Mouse (Mus musculus) megakaryocyte progenitor cell, adult 5-6 weeks (primary cell): ENCODE results near the gene Tigd3. TPM values are rescaled to one million over a fixed set of nuclear protein-coding genes. Genes with fewer than 3 reads are reported as not detected.
A peak's percentile ranks its signal among the peaks of the same experiment; 100 is the strongest.
"Not testable (repeated sequence)": the region's sequence is repeated elsewhere in the genome, so short reads cannot be mapped to it uniquely, and the experiment has no call there.

Source experiments
- ATAC-seq: replicated peaks from 2 replicates; pipeline ENCODE4 v1.8.0; 2016; ENCODE audit warnings: mild to moderate bottlenecking, moderate TSS enrichment, inconsistent platforms; ENCODE audit not compliant: poor library complexity
- total RNA-seq, 2 experiments: library from RNA; stranded (forward) in 1 of 2; stranded (reverse) in 1 of 2; fragments of 157-497, 149-512 nt in 1 of 2; fragments of 200-1000 nt in 1 of 2; gene quantifications; 2 replicates each; pipeline versions ENCODE4 v1.2.3 to v1.2.4; 2015 to 2017

Gene Tigd3
- total RNA-seq, 2 experiments from 2014 or later: 0.81 to 1.5 TPM

DNA sequence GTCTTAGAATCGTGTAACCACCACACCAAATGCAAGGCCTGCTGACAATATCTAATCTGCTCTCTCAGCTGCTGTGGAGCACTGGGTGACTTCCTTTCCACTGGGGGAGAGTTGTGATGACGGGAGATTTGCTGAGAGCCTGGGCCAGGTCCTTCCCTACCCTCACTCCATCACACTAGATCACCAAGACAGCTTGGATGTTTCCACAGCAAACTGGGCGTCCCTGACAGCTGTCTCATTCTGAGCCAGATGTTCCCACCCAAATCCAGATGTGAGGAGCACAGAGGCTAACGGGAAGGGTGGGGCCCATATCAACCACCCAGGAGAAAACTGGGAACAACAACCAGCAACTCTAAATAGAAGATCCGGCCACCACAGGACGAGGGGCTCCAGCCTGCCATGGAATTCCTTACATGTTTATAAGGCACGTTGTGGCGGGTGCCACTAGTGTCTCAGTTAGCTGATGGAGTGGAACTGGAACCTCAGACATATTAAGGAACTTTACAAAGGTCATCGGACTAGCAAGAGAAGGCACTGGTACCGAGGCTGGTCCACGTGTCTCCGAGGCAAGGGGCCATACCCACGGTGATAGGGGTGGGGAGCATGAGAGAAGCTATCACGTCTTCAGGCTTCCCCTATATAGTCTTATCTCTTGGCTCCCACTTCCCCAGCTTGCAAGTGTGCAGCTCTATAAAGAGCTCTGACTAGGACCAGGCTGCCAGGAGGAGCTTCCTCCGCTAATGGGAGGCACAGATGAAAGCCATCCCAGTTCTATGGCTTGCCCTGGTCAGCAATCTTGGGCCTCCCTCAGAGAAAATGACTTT is 28.4 kb upstream of the Tigd3 start:
- ATAC-seq: peak; percentile 60

DNA sequence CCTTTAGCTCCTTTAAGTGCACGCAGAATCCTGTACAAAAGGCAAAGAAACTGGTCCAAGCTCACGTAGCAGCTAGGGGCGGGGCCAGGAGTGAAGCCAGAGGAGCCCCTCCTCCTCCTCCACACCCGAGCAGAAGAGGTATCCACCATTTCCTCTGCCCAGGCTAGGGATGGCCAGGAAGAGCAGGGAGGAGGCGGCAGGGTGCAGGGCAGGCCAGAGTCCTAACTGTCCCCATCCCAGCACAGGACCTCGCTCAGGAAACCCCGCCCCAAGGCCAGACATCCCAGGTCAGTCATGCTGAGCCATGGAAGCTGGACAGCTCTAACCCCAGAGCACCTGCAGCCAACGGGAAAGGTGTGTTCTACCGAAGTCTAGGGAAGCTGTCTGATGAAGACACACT is 27.8 kb upstream of the Tigd3 start:
- no peak for ATAC-seq

DNA sequence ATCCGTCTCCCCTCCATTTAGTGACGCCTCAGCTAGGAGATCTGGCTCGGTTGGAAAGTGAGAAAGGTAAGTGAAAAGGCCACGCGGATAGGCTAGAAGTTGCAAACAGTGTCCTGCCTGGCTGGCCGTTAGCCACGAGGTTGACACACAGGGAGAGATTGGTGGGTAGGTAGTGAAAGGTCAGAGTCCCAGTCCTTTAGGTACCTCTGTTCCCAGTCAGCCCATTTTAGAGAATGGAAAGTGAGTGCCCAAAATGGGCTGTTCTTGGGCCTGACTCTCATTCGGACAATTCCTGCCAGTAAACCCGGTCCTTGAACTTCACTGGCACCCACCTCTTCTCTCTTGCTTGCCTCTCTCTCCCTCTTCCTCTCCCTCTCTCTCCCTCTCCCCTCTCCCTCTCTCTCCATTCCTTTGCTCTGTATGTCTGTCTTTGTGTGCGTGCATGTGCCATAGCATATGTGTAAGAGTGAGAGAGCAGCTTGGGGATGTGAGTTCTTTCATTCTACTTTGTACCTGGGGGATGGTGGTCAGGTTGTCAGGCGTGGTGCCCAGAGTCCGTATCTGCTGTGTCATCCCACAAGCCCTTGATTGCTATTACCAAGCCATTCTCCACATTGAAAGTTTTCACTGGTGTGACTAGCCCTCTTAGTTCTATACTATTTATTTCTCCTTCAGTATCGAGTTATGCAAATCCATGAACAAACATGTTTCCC is 19.2 kb upstream of the Tigd3 start, which contains the start of gene Dpf2:
Dpf2 (minus strand) TSS at position 4 of the 713 bp plus-strand sequence.
- peak; percentile 32 for ATAC-seq

DNA sequence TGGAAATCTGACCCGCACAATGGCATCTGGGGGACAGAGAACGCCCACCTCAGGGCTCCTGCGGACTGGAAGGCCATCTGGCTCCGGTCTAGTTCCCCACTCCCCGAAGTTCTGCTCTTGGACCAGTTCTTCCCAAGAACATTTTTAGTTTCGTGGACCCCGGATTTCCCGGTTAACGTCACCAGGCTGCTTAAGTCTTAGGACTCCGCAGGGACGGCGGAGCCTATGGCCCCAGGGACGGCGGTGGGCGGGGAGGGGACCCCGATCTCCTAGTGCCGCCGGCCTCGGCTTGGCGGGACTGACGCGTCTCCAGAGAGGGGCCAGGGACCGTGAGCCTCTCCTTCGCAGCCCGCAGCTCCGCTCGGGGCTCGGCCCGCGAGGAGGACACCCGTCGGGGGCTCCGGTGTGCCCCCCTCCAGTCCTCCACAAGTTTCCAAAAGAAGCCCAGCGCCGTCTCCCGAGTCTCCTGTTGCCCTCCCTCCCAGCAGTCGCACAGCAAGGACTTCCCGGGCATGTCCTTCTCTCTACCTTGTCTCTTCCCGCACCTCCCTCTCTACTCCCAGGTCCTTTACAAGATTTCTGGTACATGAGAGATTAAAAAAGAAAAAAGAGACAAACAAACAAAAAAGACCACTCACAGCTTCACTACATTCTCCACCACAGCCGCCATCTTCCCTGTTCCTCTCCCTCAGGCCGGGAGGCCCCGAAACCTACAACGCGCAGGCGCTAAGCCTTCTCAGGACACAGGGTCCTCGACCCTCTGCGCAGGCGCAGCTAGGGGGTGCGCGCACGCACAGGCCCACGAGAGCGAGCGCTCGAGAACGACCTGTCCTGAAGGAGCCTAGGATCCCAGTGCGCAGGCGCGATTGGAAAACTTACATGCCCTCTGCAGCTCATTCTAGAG is 18.4 kb upstream of the Tigd3 start:
- ATAC-seq: peak; percentile 91

DNA sequence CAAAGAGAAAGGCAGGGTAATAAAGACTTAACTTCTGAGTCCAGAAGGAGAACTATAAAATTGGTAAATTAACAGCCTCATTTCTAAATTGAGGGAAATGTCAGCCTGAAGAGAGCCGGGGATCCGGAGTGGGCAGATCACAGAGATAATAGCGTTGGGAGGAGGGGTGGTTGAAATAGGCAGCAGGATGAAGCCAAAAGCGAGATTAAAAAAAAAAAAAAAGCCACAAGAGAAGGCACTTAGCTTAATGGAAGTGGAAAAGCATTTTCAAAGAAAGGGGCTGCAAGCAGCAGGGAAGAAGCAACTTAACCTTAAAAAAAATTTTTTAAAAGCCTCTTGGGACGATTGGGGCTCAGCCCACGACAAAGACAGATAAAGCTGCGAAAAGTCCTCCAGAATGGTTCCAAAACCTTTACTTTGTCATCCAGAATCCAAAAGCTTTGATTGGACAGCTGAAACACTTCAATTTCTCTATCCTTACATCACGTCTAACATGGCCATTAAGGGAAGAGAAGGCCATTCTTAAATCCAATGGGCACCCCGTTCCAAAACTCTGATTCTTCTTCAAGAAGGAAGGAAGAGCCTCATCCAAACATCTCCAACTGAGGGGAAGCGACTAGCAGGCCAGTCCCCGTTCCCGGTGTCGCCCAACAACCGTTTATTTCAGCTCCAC is 17.6 kb upstream of the Tigd3 start:
- no peak for ATAC-seq

DNA sequence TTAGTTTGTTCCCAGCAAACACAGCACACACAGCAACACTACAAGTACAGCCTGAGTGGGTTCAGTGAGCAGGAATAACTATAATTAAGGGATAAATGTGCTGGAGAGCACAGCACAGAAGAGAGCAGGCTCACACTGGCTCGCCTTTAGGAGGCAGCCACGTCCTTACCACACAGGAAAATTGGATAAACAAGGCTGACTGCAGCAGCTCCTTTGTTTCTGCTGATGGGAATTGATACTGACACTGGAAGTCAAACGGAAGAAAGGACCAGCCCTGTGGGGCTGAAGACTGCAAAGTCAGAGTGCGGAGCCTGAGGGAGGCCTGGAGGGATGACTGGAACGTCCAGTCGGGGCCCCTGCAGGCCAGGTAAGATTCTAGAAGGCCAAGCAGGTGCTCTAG is 16.3 kb upstream of the Tigd3 start:
- no peak for ATAC-seq

DNA sequence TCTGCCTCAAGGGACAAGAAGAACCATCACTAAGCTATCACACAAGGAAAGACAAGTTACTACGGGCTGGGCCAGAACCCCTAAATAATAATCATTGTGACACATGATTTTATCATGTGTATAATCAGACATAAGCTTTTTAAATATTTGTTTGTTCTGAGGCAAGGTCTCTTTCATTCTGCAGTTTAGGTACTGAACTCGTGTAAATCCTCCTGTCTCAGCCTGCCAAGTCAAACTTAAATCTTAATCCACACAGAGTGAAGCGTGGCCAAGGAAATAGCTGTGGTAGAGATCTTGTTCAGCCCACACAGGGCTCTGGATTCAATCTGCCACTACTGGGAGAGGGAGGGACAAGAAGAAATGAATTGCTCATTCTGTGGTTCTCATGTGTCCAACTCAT is 13.3 kb upstream of the Tigd3 start:
- no peak for ATAC-seq

DNA sequence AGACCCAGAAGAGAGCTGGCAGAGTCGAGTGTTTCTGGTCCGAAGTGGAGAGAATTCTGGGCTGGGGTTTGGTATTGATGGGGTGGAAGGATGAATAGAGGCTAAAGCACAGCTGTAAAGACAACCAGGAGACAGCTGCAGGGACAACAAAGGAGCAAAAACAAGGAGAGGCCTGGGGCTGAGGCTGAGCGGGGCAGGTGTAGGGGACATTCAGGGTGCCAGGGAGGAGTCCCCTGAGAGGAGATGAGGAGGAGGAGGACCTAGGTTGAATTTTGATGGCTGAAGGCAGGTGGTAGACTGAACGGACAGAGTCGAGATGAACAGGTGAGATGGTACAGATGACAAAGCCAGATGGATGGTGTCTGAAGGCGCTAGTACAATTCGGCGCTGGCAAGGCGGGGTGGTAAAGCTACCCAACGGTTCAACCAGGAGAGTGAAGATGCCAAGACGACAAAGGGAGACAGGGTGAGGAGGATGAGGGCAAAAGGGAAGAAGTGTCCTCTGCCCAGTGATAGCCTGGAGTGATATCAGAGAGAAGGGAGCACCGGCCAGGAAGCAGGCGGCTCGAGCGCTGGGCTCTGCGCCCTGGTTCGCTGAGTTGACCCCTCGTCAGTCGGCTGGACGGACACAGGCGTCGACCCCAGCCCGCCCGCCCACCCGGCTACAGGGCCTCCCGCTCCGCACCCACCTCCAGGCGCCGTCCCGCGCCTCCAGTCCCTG is 507 bp downstream of the Tigd3 start:
- ATAC-seq: no peak

DNA sequence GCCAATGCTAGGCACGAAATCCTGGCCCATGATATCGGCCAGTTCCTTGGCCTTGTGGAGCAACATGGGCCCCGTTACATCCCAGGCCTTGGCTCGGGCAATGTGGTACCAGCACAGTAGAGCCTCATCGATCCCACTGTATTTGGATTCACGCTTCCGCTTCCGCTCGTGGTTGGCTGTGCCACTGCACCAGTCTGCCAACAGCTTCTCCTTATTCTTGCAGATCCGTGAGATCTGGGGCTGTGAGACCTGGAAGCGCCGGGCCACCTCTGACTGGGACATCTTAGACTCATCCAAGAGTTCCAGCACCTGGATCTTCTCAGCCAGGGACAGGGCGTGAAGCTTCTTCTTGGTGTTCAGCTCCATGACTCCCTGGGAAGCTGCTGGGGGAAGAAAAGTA is 1.2 kb downstream of the Tigd3 start:
- ATAC-seq: no peak

DNA sequence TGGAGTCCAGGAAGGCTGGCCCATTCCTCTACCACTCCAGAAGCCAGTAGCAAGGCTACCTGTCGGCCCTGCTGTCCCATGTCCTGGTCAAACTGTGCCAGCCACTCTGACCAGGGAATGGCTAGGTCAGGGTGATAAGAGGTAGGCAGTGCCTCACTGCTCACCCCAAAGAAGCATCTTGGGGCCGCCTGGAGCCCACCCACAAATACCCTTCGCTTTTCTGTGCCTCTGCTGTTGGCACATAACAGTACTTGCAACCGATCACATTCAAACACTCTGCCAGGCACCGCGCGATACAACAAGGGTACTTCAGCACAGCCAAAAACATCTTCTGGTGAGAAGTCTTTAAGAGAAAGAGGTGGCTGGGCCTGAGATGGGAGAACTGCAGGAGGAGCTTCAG is 1.7 kb downstream of the Tigd3 start:
- ATAC-seq: no peak

DNA sequence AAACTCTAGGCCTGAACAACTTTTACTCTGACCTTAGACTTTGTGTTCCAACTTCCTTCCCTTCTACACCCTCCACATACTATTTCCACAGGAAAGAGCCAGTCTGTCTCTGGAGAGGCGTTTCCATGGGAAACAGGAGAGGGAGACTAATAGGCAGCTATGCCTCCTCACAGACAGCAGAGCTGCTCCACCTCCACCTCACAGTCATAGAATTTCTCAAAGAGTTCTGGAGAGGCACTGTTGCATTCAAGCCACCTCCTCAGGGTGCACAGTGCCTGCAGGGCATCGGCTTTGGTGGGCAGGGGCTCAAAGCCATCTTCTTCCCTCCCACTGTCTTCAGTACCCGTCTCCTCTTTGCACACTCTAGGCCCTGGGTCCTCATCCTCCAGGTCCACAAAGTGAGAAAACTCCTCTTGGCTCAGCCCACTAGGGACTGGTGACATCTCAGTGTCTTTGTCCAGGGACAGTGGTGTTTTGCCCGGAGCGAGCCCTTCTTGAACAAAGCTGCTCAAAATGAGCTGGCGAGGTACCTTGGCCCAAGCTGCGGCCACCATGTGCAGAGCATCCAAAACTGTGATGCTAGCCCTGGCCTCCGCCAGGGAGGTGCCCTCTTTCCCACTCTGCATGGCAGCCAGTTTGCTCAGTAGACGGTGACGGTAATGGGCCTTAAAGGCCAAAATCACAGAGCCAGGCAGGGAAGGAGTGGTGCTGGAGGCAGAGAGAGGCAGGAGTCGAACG is 2.3 kb downstream of the Tigd3 start:
- no peak for ATAC-seq

DNA sequence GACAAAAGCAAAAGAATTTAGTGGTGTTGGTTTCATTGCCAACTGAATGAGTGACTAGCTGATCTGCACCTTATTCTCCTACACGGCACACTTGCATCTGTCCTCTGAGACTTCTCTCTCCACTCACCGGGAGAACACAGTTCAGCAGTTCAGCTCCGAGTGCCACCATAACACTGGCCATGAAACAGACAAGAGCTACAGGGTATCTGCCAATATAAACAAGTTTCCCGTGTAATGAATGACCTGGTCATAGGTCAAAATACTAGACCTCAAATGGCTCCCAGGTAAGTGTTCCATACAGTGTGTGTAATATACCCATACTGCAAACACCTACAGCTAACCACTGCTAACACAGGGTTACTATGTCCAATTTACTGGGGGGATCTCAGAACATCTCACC is 4.7 kb downstream of the Tigd3 start:
- no peak for ATAC-seq

DNA sequence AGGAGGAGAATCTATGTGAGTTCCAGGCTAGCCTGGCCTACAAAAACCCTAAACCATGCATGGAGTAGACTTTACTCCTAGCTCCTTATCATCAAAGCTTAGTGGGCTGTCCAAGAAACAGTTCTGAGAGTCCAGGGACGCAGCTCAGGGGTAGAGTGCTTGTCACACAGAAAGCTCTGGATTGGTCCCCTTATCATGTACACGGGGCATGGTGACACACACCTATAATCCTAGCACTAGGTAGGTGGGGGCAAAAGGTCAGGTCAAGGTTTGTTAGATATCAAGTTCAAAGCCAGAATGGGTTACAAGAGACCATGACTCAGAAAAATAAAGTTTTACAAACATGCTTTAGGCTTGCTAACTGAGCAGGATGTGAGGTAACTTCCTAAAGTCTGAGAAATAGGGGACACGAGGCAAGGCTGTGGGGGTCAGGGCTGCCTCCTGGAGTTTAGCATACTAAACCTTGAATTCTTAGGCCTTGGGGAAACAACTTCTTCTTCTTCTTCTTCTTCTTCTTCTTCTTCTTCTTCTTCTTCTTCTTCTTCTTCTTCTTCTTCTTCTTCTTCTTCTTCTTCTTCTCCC is 6.6 kb downstream of the Tigd3 start:
- no peak for ATAC-seq

DNA sequence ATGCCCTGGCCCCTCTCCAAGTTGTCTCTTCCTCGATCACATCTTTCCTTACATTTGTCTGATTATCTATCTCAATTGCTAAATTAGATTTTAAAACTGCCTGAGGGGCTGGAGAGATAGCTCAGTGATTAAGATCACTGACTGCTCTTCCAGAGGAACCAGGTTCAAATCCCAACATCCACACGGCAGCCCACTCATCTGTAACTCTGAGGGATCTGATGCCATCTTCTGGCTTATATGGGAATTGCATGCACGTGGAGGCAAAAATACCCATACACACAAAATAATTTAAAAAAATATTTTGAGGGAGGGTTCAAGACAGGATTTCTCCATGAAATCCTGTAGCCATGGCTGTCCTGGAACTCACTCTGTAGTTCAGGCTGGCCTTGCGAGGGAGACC is 8.1 kb downstream of the Tigd3 start:
- ATAC-seq: peak; percentile 38; the same call in 1 of the 2 replicates

DNA sequence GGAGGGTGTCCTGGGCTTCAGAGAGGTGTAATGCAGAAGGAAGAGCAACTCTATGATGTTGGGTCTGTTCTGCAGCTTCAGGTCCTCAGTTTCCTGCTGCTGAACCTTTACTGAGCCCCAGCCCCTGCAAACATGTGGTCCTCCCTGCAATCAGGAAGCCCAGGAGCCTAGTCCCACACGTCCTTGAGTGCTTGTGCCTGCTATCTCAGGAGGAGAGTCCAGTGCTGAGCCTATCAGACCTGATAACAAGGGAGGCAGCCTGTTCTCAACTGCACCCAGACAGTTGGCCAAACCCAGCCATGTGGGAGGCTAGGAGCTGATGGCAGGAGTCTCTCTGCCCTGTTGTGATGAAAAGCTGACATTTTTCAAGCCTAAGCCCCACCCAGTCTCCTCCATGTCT is 10.0 kb downstream of the Tigd3 start:
- ATAC-seq: peak; percentile 84

DNA sequence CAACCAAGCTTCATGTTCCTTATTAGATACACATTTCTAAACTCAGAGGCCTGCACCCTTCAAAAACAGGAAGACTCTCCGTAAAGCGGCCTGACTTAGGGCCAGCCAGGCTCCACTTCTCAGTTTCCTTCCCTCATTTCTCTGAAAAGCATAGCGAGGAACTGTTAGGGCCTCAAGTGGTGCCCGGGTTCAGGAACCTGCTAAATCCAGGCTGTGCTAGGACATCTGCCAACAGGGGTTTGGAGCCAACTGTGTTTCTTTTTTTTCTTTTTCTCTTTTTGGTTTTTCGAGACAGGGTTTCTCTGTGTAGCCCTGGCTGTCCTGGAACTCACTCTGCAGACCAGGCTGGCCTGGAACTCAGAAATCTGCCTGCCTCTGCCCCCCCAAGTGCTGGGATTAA is 11.9 kb downstream of the Tigd3 start:
- ATAC-seq: not testable (repeated sequence)

DNA sequence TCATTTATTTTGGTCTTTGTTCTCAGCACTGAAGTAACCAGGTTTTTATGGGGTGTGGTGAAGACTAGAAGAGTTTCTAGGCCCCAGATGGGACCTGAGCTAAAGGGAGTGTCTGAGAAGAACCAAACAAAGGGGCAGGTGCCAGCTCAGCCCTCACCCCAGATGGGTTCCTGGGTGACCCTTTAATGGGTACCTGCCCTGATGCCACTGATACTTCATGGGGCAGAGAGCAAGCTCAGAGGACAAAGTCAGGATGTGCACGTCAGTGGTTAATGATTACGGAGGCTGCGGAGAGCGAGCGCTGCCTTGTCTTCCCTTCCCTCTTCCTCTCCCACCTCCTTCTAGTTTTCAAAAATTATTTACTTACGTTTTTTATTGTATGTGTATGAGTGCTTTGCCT is 12.8 kb downstream of the Tigd3 start:
- no peak for ATAC-seq

DNA sequence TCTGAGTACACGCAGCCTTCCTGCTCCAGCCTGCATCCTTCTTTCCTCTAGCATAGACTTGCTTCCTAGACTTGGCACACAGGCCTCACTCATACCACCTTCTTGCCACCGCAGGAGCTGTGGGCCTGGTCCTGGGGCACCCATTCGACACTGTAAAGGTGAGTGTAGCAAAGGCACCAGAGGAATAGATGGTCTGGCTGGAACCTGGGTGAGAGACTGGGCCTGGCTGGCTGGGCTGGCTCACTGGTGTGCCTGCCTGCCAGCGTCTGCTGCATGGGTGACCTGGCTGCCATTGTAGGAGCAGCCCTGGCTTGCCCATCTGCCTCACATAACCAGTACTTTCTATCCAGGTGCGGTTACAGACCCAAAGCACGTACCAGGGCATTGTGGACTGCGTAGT is 14.2 kb downstream of the Tigd3 start:
- ATAC-seq: no peak

DNA sequence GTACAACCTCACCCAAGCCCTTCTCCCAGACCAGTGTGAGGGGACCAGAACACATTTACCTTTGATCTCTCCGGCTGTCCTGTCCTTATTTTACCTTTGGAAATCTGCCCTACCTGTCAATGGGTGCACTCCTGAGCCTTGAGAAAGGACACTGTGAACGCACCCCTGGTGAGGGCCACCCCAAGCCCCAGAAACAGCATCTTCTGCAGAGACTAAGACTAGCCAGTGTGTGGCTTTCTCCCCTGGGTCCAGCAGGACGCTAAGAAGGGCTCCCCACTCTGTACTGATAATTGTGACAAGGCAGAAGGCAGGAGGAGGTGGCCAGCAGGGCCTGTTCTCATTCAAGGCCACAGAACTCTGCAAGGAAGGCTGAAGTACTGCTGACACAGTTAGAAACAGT is 15.0 kb downstream of the Tigd3 start:
- ATAC-seq: no peak
